Mouse (Mus musculus) hindbrain, postnatal 0 days (tissue): Measurements from ENCODE around the gene Pqlc3. TPM values are rescaled to one million over a fixed set of nuclear protein-coding genes. Genes with fewer than 3 reads are reported as not detected.

Experiments
- ATAC-seq: fragments of 200-750 bp; cut with Nextera tagmentation; 2 replicates; pipeline ENCODE4 v1.8.0; 2017; ENCODE audit warnings: mild to moderate bottlenecking, moderate TSS enrichment, moderate library complexity
- DNase-seq: peaks from one replicate; pipeline ENCODE4 v3.0.0-alpha.2; 2015; ENCODE audit warnings: low spot score
- H3K27ac ChIP-seq: fragments of 300-500 bp; sonication (generic); 2 replicates; pipeline ENCODE4 v1.5.1; 2014; ENCODE audit warnings: mild to moderate bottlenecking
- H3K27me3 ChIP-seq: fragments of 300-500 bp; sonication (generic); 2 replicates; pipeline ENCODE4 v1.6.1; 2014; ENCODE audit warnings: low read length, mixed read lengths; ENCODE audit not compliant: insufficient read depth
- H3K36me3 ChIP-seq: fragments of 300-500 bp; sonication (generic); 2 replicates; pipeline ENCODE4 v1.6.1; 2014; ENCODE audit warnings: low read length, mixed read lengths; ENCODE audit not compliant: insufficient read depth
- H3K4me1 ChIP-seq: fragments of 300-500 bp; sonication (generic); 2 replicates; pipeline ENCODE4 v1.6.1; 2014; ENCODE audit warnings: antibody characterized with exemption, low read length, mixed read lengths; ENCODE audit not compliant: insufficient read depth
- H3K4me2 ChIP-seq: fragments of 300-500 bp; sonication (generic); 2 replicates; pipeline ENCODE4 v1.6.1; 2014; ENCODE audit warnings: low read depth, mild to moderate bottlenecking, low read length, moderate library complexity, mixed read lengths
- H3K4me3 ChIP-seq: fragments of 300-500 bp; sonication (generic); 2 replicates; pipeline ENCODE4 v1.5.1; 2014; ENCODE audit warnings: low read length
- H3K9ac ChIP-seq: fragments of 300-500 bp; sonication (generic); replicated peaks from 2 replicates; pipeline ENCODE4 v1.6.1; 2014; ENCODE audit warnings: mild to moderate bottlenecking, low read length, moderate library complexity, mixed read lengths
- H3K9me3 ChIP-seq: fragments of 300-500 bp; sonication (generic); 2 replicates; pipeline ENCODE4 v1.6.1; 2016; ENCODE audit warnings: low read length, mixed read lengths
- CTCF ChIP-seq: IDR thresholded peaks from 2 replicates; pipeline ENCODE4 v1.5.1; 2016; ENCODE audit warnings: antibody characterized with exemption, control low read depth, low read depth
- WGBS: fragments of 180-500 bp; shearing (Covaris S2); extraction: QIAGEN DNeasy Blood & Tissue Kit; methylation state at CpG from one replicate; pipeline ENCODE4 v1.1.7; 2014; 5-methylcytosine and 5-hydroxymethylcytosine counted together
- polyA plus RNA-seq: library from polyadenylated mRNA; unstranded; fragments of >200 nt; fragmentation: Nextera tagmentation; extraction: Ambion mirVana; gene quantifications from 2 replicates; pipeline ENCODE4 v1.2.1, GENCODE M21; 2015
- total RNA-seq: library from RNA; depleted of rRNA; stranded (reverse); fragments of >200 nt; gene quantifications from 2 replicates; pipeline ENCODE4 v1.2.3, GENCODE M21; 2014

The Pqlc3 gene
- total and polyA plus RNA-seq, 2 experiments from 2014 or later = 2.5 to 4.3 TPM

DNA sequence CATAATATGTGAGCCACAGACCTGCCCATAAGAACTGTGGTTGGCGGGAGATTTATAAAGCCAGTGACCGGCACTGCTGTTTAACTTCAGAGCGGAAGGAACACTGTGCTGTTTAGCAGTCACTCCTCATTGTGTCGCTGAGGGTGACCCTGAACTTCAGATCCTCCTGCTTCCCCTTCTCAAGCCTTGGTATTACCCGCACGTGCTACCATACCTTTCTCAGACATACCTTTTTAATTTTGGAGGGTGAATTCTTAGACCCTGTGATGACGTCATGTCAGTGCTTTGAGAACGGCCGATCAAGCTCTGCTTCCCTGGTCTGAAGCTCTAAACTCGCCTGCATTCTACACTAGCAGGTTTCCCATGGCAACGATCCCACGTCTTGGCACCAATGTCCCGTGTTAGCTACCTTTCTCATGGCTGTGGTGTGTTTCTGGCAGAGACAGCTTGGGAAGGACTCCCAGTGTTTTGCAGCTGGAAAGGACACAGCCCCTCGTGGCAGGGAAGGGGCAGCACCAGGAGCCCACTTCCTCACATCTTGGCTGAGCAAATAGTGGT, 36.9 kb upstream of the Pqlc3 start:
- 0 out of 2 replicates have a peak overlapping the region, but pooled peaks have one; percentile 1 for H3K4me2 ChIP-seq
- DNase-seq (peak; percentile 43), ATAC-seq (no peak)
- H3K4me1 ChIP-seq = no peaks in the 10 kb centered on the region; the same call in none of the 2 replicates
- H3K36me3 ChIP-seq = no peaks in the 10 kb centered on the region
- no peaks in the 10 kb centered on the region for H3K27me3 ChIP-seq
- no peak overlapping the region for H3K9ac ChIP-seq
- 41% methylated on average over 14 of the region's 14 CpGs for WGBS
- no peak for TF ChIP-seq CTCF
- H3K27ac ChIP-seq = no peak overlapping the region
- H3K9me3 ChIP-seq = no peaks in the 10 kb centered on the region
- no peak overlapping the region for H3K4me3 ChIP-seq

DNA sequence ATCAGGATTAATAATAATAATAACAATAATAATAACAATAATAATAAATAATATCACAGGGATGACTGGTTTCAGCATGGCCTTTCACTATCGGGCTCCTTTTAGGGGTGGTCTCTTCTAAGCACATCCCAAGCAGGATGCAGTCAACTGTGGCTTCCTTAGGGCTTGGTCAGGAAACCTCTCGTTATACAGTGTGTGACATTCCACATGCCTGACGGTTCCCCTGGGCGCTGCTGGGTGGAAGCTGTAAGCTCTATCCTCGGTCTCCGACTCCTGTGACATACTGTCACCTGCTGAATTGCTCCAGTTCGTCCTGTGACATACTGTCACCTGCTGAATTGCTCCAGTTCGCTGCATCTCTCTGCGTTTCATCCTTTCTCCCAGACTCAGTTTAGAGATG, 36.3 kb upstream of the Pqlc3 start:
- H3K4me1 ChIP-seq = no peaks in the 10 kb centered on the region; the same call in none of the 2 replicates
- no peak overlapping the region for H3K4me3 ChIP-seq
- no peaks in the 10 kb centered on the region for H3K9me3 ChIP-seq
- H3K9ac ChIP-seq = no peak overlapping the region
- 0 out of 2 replicates have a peak overlapping the region, but pooled peaks have one; percentile 1 for H3K4me2 ChIP-seq
- ATAC-seq (no peak), DNase-seq (no peak)
- no peak overlapping the region for H3K27ac ChIP-seq
- WGBS = 46% methylated on average over 9 of the region's 9 CpGs
- no peak for TF ChIP-seq CTCF
- H3K27me3 ChIP-seq = no peaks in the 10 kb centered on the region
- no peaks in the 10 kb centered on the region for H3K36me3 ChIP-seq

DNA sequence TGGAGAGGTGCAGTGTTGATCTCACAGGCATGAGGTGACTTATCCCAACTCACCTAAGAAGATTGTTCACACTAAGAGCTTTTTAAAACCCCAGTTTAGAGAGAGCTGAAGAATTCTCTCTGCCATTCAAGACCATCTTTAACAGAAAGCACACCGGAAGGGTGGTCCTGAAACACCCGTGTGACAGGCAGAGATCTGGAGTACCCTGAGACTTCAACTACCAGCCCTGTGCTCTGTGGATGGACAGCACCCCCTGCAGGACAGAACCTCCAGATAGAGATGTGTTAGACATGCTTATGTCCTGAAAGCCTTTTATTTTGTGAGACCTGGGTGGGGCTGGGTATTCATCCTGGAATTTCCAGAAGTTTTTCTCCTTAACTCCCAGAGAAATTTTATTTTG, 34.9 kb upstream of the Pqlc3 start:
- no peaks in the 10 kb centered on the region for H3K36me3 ChIP-seq
- WGBS = 70% methylated on average over 2 of the region's 2 CpGs
- no peak for ATAC-seq

DNA sequence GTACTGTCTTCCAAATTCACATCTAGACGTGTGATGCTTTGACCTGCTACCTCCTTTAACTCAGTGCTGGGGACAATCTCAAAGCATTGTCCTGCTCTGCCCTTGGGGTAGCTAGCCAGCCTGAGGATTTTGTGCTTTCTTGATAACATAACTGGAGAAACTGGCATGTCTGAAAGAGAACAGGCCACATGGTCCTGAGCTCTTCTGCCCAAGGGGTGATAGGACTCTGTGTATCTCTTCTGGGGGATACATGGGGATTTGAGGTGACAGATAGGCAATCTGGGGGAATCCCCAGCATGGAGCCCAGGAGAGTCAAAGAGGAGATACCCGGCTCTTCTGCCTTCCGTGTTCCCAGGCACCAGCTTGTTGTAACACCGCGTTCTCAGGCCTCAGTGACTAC, 34.5 kb upstream of the Pqlc3 start:
- 84% methylated on average over 5 of the region's 5 CpGs for WGBS
- no peaks in the 10 kb centered on the region for H3K27me3 ChIP-seq
- no peak for ATAC-seq
- DNase-seq = no peak
- H3K4me3 ChIP-seq = no peak overlapping the region
- H3K9ac ChIP-seq = no peak overlapping the region
- H3K4me2 ChIP-seq = no peak overlapping the region
- no peaks in the 10 kb centered on the region; the same call in none of the 2 replicates for H3K4me1 ChIP-seq
- H3K9me3 ChIP-seq = no peaks in the 10 kb centered on the region
- no peaks in the 10 kb centered on the region for H3K36me3 ChIP-seq
- no peak overlapping the region for H3K27ac ChIP-seq
- TF ChIP-seq CTCF = no peak

More for the DNA sequence above, 34.9 kb upstream of the Pqlc3 start:
- Histone ChIP-seq H3K4me2 (no peak overlapping the region), H3K4me1 (no peaks in the 10 kb centered on the region; the same call in none of the 2 replicates), H3K4me3 (no peak overlapping the region), H3K27ac (no peak overlapping the region), H3K9me3 (no peaks in the 10 kb centered on the region), H3K9ac (no peak overlapping the region), H3K27me3 (no peaks in the 10 kb centered on the region)
- no peak for DNase-seq
- peak; percentile 44 for TF ChIP-seq CTCF

DNA sequence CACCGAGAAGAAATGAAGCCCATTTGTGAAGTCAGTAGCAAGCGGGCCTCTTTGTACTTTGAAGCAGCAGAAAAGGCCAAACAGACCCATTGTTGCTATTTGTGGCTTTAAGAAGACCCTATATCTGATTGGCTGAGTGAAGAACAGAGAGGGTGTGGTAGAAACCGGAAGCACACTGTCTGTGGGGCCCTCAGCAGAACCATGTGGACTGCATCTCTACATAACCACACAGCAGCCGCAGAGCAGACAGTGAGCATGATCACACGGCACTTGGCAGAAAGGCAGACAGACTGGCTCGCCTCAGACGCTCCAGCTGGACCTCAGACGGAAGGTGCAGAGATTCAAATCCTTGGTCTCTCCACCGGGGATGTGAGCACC, 33.2 kb upstream of the Pqlc3 start:
- Histone ChIP-seq H3K36me3 (no peaks in the 10 kb centered on the region), H3K4me1 (no peaks in the 10 kb centered on the region; the same call in none of the 2 replicates), H3K27me3 (no peaks in the 10 kb centered on the region), H3K4me2 (no peak overlapping the region), H3K9ac (no peak overlapping the region), H3K27ac (no peak overlapping the region), H3K9me3 (no peaks in the 10 kb centered on the region), H3K4me3 (no peak overlapping the region)
- ATAC-seq (peak; percentile 11; the same call in 1 of the 2 replicates), DNase-seq (no peak)
- WGBS = 66% methylated on average over 9 of the region's 9 CpGs
- TF ChIP-seq CTCF = no peak

DNA sequence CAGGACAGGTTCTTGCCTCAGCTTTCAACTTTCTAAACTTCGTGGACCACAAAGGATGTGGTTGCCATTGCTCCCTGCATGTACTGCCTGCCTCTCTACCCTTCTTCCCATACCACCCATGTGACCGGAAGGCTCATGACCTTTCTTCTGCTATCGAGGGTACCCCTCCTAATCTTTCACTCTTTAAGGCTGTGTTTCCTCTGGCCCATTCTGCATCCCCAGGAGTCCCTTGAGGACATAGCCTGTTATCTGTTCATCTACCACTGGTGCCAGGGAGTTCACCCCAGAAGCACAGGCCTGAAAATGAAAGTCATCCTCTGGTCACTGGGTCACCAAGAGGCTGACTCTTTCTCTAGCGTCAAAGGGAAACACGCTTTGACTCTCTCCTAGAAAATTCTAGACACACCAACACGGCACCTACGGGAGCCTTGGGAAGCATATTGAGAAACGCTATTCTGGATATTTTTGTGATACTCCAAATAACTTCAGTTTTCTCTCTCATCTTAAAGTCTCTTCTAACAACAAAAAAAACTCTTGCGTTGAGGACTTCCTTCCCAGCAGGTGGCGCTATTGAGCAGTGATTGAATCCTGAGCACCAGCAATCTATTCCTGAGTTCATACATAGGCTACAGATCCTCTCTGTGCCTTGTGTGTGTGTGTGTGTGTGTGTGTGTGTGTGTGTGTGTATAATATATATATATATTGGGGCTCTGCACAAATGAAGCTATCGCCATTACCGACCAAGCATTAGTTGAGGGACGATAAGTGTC, 32.7 kb upstream of the Pqlc3 start:
- Histone ChIP-seq H3K36me3 (no peaks in the 10 kb centered on the region), H3K27ac (no peak overlapping the region), H3K27me3 (no peaks in the 10 kb centered on the region), H3K9me3 (no peaks in the 10 kb centered on the region), H3K9ac (no peak overlapping the region), H3K4me2 (no peak overlapping the region), H3K4me1 (no peaks in the 10 kb centered on the region; the same call in none of the 2 replicates), H3K4me3 (no peak overlapping the region)
- ATAC-seq (peak; percentile 60), DNase-seq (peak; percentile 95)
- WGBS = 44% methylated on average over 13 of the region's 13 CpGs
- peak; percentile 90 for TF ChIP-seq CTCF
